Mouse (Mus musculus) ovary, postnatal 36 days (tissue): Measurements from ENCODE around the gene Acsm3.

ENCODE experiments used
- DNase-seq: peaks from one replicate; pipeline ENCODE4 v3.0.0; 2022; ENCODE audit warnings: low spot score, mixed read lengths

Acsm3 gene

DNA sequence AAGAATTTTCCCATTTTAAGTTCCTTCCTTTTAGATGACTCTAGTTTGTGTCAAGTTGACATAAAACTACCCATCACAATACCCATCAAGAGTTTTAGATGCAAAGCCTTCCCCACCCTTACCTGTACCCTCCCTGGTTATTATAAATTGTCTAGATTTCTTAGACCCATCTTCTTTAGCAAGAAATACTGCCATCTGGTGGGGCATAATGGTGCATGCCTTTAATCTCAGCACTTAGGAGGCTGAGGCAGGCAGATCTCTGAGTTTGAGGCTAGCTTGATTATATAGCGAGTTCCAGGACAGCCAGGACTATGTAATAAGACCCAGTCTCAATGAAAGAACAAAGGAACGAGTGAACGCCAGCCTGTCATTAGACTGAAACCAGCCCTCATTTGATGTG, 39.8 kb downstream of the Acsm3 start:
- no peak for DNase-seq

DNA sequence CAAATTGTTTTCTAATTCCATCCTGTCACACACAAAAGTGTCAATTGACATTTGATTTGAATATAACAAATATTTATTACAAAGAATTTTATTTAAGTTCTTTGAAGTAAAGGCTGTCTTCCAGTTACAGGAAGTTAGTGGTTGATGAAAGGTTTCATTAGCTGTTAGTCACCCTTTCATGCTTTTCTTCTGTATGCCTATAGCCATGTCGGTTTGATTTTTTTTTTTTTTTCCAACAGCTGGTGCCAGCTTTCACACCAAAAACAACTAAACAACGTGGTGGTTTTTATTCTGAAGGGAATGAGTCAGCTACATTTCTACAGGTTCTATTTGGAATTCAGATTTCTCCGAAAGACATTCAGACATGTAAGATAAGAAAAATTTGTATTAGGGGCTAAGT, 40.3 kb downstream of the Acsm3 start:
- DNase-seq = no peak

- DNase-seq = no peak
Observed at GRCm38 (mm10) chr7:119807396-119807795, 46.7 kb downstream of the Acsm3 start.

- no peak for DNase-seq
Observed at GRCm38 (mm10) chr7:119808723-119809122, 48.0 kb downstream of the Acsm3 start.

DNA sequence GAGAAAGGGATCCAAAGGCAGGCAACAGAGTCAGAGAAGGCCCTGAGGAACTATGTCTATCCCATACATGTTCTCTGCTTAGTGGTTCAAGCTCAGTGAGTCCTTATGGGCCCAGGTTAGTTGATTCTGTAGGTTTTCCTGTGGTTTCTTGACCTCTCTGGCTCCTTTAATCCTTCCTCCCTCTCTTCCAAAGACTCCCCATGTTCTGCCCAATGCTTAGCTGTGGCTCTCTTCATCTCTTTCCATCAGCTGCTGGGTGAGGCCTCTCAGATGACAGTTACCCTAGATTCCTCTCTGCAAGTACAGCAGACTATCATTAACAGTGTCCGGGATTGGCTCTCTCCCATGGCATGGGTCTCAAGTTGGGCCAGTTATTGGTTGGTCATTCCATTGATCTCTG, 74.6 kb downstream of the Acsm3 start:
- no peak for DNase-seq

GRCm38 (mm10) chr7:119835996-119836777, 75.5 kb downstream of the Acsm3 start:
- no peak for DNase-seq
